Mouse (Mus musculus): ENCODE data around the gene Aif1l. TPM values are rescaled to one million over a fixed set of nuclear protein-coding genes. Genes with fewer than 3 reads are reported as not detected.

The Aif1l gene
- total RNA-seq, 2 experiments from 2014 or later = 21.6 to 25.8 TPM

DNA sequence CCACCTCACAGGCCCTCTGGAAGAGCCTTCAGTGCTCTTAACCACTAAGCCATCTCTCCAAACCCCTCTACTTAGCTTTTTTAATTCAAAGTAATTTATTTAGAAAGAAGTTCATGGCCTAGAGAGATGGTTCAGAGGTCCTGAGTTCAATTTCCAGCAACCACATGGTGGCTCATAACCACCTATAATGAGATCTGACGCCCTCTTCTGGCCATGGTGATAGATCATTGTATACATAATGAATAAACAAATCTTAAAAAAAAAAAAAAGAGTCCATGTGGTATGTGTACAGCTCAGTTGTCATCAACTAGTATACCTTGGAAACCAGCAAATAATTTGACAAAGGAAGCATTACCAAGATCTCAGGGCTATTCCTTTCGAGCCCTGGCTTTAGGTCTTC, 48.5 kb downstream of the Aif1l start:
- DNase-seq (ENCODE audit: low spot score in 2 of 2) = no peak

GRCm38 (mm10) chr2:32008311-32008710, 58.4 kb downstream of the Aif1l start:
- DNase-seq (ENCODE audit: low spot score in 2 of 2) = no peak

GRCm38 (mm10) chr2:32008716-32009115, 58.8 kb downstream of the Aif1l start:
- DNase-seq (ENCODE audit: low spot score in 2 of 2) = no peak

- no peak for DNase-seq (ENCODE audit: low spot score in 2 of 2)
These were observed 69.8 kb downstream of the Aif1l start for GRCm38 (mm10) chr2:32019704-32020103.

- no peak for DNase-seq (ENCODE audit: low spot score in 2 of 2)
These were observed 70.3 kb downstream of the Aif1l start for GRCm38 (mm10) chr2:32020229-32020628.

Other genes starting within 250 kb of the Aif1l start
- gene Qrfp, start 139.6 kb upstream of the Aif1l start, total RNA-seq (2021) = not detected
- gene Fibcd1, start 104.1 kb upstream of the Aif1l start, total RNA-seq (2021) = under 1 TPM in 1 of 2 experiments, not detected in 1; 0.05 TPM
- under 1 TPM; 0.12 to 0.13 TPM for gene Lamc3, start 62.8 kb upstream of the Aif1l start, total RNA-seq (2021)
- gene Nup214, start 24.3 kb downstream of the Aif1l start, total RNA-seq (2021) = 10 to 100 TPM; 38.9 to 43.3 TPM
- 10 to 100 TPM; 28.7 to 30.0 TPM for gene Fam78a, start 134.7 kb downstream of the Aif1l start, total RNA-seq (2021)
- 10 to 100 TPM; 71.5 to 76.7 TPM for gene Plpp7, start 145.4 kb downstream of the Aif1l start, total RNA-seq (2021)
- gene Prrc2b, start 200.9 kb downstream of the Aif1l start, total RNA-seq (2021) = 100 to 1,000 TPM; 142 to 154 TPM

Measured in gastrocnemius, postnatal 4 days (tissue).